Mouse (Mus musculus) forebrain, embryonic 16.5 days (tissue): ENCODE results near the gene Ninj2. TPM values are rescaled to one million over a fixed set of nuclear protein-coding genes. Genes with fewer than 3 reads are reported as not detected.

Experiments
- ATAC-seq: fragments of 200-750 bp; cut with Nextera tagmentation; 2 replicates; pipeline ENCODE4 v1.8.0; 2017; ENCODE audit warnings: mild to moderate bottlenecking, moderate library complexity
- H3K27ac ChIP-seq: fragments of 300-500 bp; sonication (generic); 2 replicates; pipeline ENCODE4 v1.5.1; 2014; ENCODE audit warnings: low read length, control low read depth
- H3K27me3 ChIP-seq: fragments of 300-500 bp; sonication (generic); replicated peaks from 2 replicates; pipeline ENCODE4 v1.6.1; 2014; ENCODE audit warnings: low read length; ENCODE audit not compliant: control insufficient read depth, insufficient read depth
- H3K36me3 ChIP-seq: fragments of 300-500 bp; sonication (generic); 2 replicates; pipeline ENCODE4 v1.6.1; 2014; ENCODE audit not compliant: control insufficient read depth, insufficient read depth
- H3K4me1 ChIP-seq: fragments of 300-500 bp; sonication (generic); replicated peaks from 2 replicates; pipeline ENCODE4 v1.6.1; 2014; ENCODE audit warnings: low read length; ENCODE audit not compliant: control insufficient read depth, insufficient read depth
- H3K4me2 ChIP-seq: fragments of 300-500 bp; sonication (generic); 2 replicates; pipeline ENCODE4 v1.6.1; 2014; ENCODE audit warnings: mild to moderate bottlenecking, low read length, control low read depth
- H3K4me3 ChIP-seq: fragments of 300-500 bp; sonication (generic); replicated peaks from 2 replicates; pipeline ENCODE4 v1.5.1; 2014; ENCODE audit warnings: mild to moderate bottlenecking, low read length, control low read depth
- H3K9ac ChIP-seq: fragments of 300-500 bp; sonication (generic); replicated peaks from 2 replicates; pipeline ENCODE4 v1.6.1; 2014; ENCODE audit warnings: low read depth, low read length, control low read depth
- H3K9me3 ChIP-seq: fragments of 300-500 bp; sonication (generic); 2 replicates; pipeline ENCODE4 v1.6.1; 2016; ENCODE audit warnings: low read length; ENCODE audit not compliant: control insufficient read depth
- WGBS: fragments of 180-500 bp; shearing (Covaris S2); extraction: QIAGEN DNeasy Blood & Tissue Kit; methylation state at CpG from one replicate; pipeline ENCODE4 v1.1.7; 2014; 5-methylcytosine and 5-hydroxymethylcytosine counted together
- polyA plus RNA-seq: library from polyadenylated mRNA; unstranded; fragments of >200 nt; fragmentation: Nextera tagmentation; extraction: Ambion mirVana; gene quantifications from 2 replicates; pipeline ENCODE4 v1.2.1, GENCODE M21; 2015

Ninj2 gene
- polyA plus RNA-seq, 1 experiment from 2014 or later = not detected

GRCm38 (mm10) chr6:120155510-120155909, 62.4 kb downstream of the Ninj2 start:
- ATAC-seq = no peak
- no peaks in the 10 kb centered on the region for H3K27me3 ChIP-seq
- no peak overlapping the region for H3K4me3 ChIP-seq
- 89% methylated on average over 4 of the region's 4 CpGs for WGBS
- no peak overlapping the region for H3K4me2 ChIP-seq
- no peak overlapping the region for H3K9ac ChIP-seq
- no peaks in the 10 kb centered on the region for H3K36me3 ChIP-seq
- peaks cover 21% of the 10 kb centered on the region for H3K4me1 ChIP-seq
- no peaks in the 10 kb centered on the region for H3K9me3 ChIP-seq
- H3K27ac ChIP-seq = no peak overlapping the region

DNA sequence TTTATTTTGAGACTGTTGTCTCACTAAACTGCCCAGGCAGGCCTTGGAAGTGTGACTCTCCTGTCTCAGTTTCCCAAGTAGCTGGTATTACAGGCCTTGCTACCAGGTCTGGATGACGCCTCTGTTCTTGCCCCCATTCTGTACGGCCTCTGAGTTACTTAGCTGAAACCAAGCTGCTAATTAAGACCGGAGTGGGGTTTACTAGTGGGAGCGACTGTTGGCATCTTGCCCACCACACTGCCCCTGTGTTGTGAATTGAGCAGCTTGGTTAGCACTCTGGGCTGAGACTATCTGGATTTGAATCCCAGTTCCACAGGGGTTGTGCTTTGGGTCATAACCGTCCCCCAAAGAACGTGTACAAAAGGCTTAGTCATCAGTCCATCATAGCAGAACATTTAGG, 64.3 kb downstream of the Ninj2 start:
- no peak overlapping the region for H3K4me2 ChIP-seq
- no peaks in the 10 kb centered on the region for H3K36me3 ChIP-seq
- no peaks in the 10 kb centered on the region for H3K27me3 ChIP-seq
- peaks cover 21% of the 10 kb centered on the region for H3K4me1 ChIP-seq
- ATAC-seq = peak; percentile 66
- no peak overlapping the region for H3K4me3 ChIP-seq
- WGBS = 16% methylated on average over 6 of the region's 6 CpGs
- H3K9ac ChIP-seq = no peak overlapping the region
- H3K27ac ChIP-seq = no peak overlapping the region
- H3K9me3 ChIP-seq = no peaks in the 10 kb centered on the region

- 22% methylated on average over 9 of the region's 9 CpGs for WGBS
Observed at GRCm38 (mm10) chr6:120159133-120159901, 66.2 kb downstream of the Ninj2 start.

DNA sequence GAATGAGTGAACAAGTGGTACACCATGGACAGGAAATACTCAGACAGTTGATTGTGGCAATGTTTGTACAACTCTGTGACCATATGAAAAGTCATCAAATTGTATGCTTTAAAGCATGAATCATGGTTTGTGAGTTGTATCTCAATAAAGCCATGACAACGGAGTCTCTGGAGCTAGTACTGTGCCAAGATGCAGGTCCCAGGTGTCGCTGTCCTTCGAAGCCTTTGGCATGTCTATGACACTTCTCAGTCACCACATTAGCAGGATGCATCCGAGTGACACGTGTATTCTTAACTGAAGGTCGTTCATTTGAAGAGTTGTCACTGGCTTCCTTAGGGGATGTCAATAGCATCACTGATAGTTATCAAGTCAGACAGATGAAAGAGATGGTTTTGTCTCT, 69.8 kb downstream of the Ninj2 start:
- 86% methylated on average over 6 of the region's 6 CpGs for WGBS
- no peak overlapping the region for H3K27ac ChIP-seq

More at GRCm38 (mm10) chr6:120159133-120159901, 66.2 kb downstream of the Ninj2 start:
- no peaks in the 10 kb centered on the region for H3K36me3 ChIP-seq
- H3K27me3 ChIP-seq = no peaks in the 10 kb centered on the region
- peaks cover 21% of the 10 kb centered on the region for H3K4me1 ChIP-seq
- peak overlapping the region; percentile 3; the same call in 1 of the 2 replicates for H3K4me2 ChIP-seq
- H3K27ac ChIP-seq = 0 out of 2 replicates have a peak overlapping the region, but pooled peaks have one; percentile 21
- ATAC-seq = peak; percentile 91
- H3K4me3 ChIP-seq = no peak overlapping the region
- H3K9me3 ChIP-seq = no peaks in the 10 kb centered on the region
- H3K9ac ChIP-seq = no peak overlapping the region

GRCm38 (mm10) chr6:120164765-120165164, 71.6 kb downstream of the Ninj2 start:
- Histone ChIP-seq H3K36me3 (no peaks in the 10 kb centered on the region), H3K4me3 (no peak overlapping the region), H3K4me1 (peaks cover under 1% of the 10 kb centered on the region; the same call in 1 of the 2 replicates), H3K9ac (no peak overlapping the region), H3K4me2 (no peak overlapping the region), H3K27ac (no peak overlapping the region), H3K9me3 (no peaks in the 10 kb centered on the region), H3K27me3 (no peaks in the 10 kb centered on the region)
- ATAC-seq = no peak
- WGBS = 77% methylated on average over 4 of the region's 4 CpGs

More for the DNA sequence above, 69.8 kb downstream of the Ninj2 start:
- Histone ChIP-seq H3K4me1 (peaks cover 13% of the 10 kb centered on the region), H3K36me3 (no peaks in the 10 kb centered on the region), H3K4me3 (no peak overlapping the region), H3K9me3 (no peaks in the 10 kb centered on the region), H3K27me3 (no peaks in the 10 kb centered on the region), H3K9ac (no peak overlapping the region), H3K4me2 (no peak overlapping the region)
- no peak for ATAC-seq

- Histone ChIP-seq H3K9me3 (no peaks in the 10 kb centered on the region), H3K27me3 (no peaks in the 10 kb centered on the region), H3K4me1 (no peaks in the 10 kb centered on the region), H3K4me3 (no peak overlapping the region), H3K4me2 (no peak overlapping the region), H3K9ac (no peak overlapping the region), H3K36me3 (no peaks in the 10 kb centered on the region), H3K27ac (no peak overlapping the region)
- no peak for ATAC-seq
- WGBS = 89% methylated on average over 4 of the region's 4 CpGs
Observed at GRCm38 (mm10) chr6:120167574-120167973, 74.4 kb downstream of the Ninj2 start.

DNA sequence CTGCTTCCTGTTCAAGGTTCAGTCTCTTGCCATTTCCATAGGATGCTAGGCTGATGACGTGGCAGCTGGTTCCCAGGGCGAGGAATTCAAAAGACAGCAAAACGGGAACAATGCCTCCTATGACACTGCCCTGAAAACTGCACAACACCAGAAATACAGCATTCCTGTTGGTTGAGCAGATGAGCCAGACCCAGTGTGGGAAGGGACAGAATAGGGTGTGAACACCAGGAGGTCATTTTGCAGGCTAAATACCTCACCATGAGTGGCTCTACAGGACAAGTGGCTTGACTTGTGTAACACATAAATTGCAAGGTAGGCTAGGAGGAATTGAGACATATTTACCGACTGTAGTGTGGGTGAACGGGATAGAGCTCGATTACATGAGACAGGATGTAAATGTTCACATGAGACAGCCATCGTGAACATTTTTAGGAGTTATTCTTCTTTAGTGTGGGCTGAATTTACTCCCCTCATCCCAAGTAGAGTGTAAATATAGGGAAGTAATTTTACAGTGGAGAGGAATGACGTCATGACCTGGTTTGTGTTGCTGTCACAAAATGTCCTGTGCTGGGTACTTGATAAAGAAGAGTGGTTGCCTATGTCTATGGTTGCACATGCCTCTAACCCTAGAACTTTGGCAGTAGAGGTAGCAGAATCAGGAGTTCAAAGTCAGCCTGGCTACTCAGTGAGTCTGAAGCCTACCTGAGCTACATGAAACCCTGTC, 79.3 kb downstream of the Ninj2 start:
- Histone ChIP-seq H3K36me3 (no peaks in the 10 kb centered on the region), H3K4me3 (no peak overlapping the region), H3K4me1 (no peaks in the 10 kb centered on the region), H3K9me3 (no peaks in the 10 kb centered on the region), H3K9ac (no peak overlapping the region), H3K4me2 (no peak overlapping the region), H3K27ac (no peak overlapping the region), H3K27me3 (no peaks in the 10 kb centered on the region)
- no peak for ATAC-seq
- 82% methylated on average over 8 of the region's 8 CpGs for WGBS

DNA sequence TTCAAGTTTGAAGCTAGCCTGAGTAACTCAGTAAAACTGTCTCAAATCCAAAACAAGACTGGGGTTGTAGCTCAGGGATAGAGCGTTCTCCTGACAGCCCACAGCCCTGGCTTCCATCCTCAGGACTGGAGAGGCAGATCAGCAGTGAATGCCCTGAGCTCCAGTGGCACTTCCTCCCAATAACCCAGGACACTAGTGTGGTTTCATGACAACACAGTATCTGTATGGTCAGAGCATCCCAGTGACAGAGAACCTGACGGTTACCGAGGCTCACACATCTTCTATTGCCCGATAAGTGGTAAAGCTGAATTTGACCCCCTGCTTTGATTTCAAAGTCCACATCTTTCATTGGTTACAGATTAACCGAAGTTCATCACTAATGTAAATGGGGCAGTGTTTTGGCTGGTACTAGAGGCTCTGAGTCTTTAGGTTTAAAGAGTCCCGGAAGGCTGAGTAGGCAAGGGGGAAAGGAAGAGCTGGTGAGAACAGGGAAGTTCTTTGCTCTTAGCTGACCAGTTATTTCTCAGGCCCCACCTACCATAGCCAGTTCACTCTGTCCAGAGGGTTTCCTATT, 81.0 kb downstream of the Ninj2 start:
- H3K4me1 ChIP-seq = no peaks in the 10 kb centered on the region
- ATAC-seq = no peak
- no peaks in the 10 kb centered on the region for H3K9me3 ChIP-seq
- H3K4me3 ChIP-seq = no peak overlapping the region
- no peaks in the 10 kb centered on the region for H3K36me3 ChIP-seq
- 87% methylated on average over 6 of the region's 6 CpGs for WGBS
- H3K4me2 ChIP-seq = no peak overlapping the region
- no peak overlapping the region for H3K9ac ChIP-seq
- no peak overlapping the region for H3K27ac ChIP-seq
- H3K27me3 ChIP-seq = no peaks in the 10 kb centered on the region

DNA sequence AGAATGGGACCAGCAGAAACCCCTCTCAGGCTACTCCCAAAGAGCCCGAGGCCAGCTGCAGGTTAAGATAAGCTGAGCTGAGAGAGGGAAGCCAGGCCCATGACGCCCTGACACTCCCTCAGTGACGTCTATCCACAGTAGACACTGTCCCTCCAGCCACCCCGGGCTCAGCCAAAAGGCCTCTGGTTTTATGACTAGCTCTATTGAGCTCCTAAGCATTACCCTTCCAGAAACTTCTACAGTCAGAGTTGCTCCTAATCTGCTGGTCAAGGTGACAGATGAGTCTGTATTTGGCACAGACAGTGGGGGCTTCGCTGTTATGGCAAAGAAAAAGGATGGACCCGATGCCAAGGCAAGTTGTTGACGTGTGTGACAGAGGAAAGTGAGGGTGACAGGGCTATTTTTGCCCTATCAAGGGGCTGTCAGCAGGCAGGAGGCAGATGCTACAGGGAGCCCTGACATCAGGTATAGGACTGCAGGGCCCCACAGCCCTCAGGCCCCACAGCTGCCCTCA, 81.5 kb downstream of the Ninj2 start:
- no peaks in the 10 kb centered on the region for H3K9me3 ChIP-seq
- H3K4me1 ChIP-seq = no peaks in the 10 kb centered on the region
- no peaks in the 10 kb centered on the region for H3K27me3 ChIP-seq
- no peak for ATAC-seq
- 76% methylated on average over 7 of the region's 7 CpGs for WGBS
- no peak overlapping the region for H3K27ac ChIP-seq
- no peak overlapping the region for H3K4me3 ChIP-seq
- H3K36me3 ChIP-seq = no peaks in the 10 kb centered on the region
- H3K9ac ChIP-seq = no peak overlapping the region
- no peak overlapping the region for H3K4me2 ChIP-seq
